Mouse (Mus musculus) spleen, adult 2 months (tissue): ENCODE results near the gene Gm17387. TPM values are rescaled to one million over a fixed set of nuclear protein-coding genes. Genes with fewer than 3 reads are reported as not detected.
A peak's percentile ranks its signal among the peaks of the same experiment; 100 is the strongest.

Experiments
- DNase-seq, 2 experiments: peaks; one replicate each; pipeline versions ENCODE4 v3.0.0 to v3.0.0-alpha.2; 2012 to 2021; ENCODE audit warnings: low spot score in 2 of 2, low read depth in 1 of 2
- H3K27ac ChIP-seq: fragments of 200-500 bp; 2 replicates; pipeline ENCODE4 v1.5.1; 2012; ENCODE audit warnings: low read length, inconsistent platforms; ENCODE audit not compliant: insufficient read depth
- H3K27me3 ChIP-seq: fragments of 200-500 bp; 2 replicates; pipeline ENCODE4 v1.6.1; 2012; ENCODE audit warnings: mild to moderate bottlenecking, moderate library complexity, low read length, inconsistent platforms; ENCODE audit not compliant: control insufficient read depth, insufficient read depth
- H3K36me3 ChIP-seq: fragments of 200-500 bp; 2 replicates; pipeline ENCODE4 v1.6.1; 2012; ENCODE audit warnings: mild to moderate bottlenecking, low read length, inconsistent platforms; ENCODE audit not compliant: control insufficient read depth, insufficient read depth
- H3K4me1 ChIP-seq: fragments of 200-500 bp; 2 replicates; pipeline ENCODE4 v1.6.1; 2011; ENCODE audit warnings: inconsistent platforms; ENCODE audit not compliant: control insufficient read depth, insufficient read depth, insufficient read length
- H3K4me3 ChIP-seq: fragments of 200-500 bp; 2 replicates; pipeline ENCODE4 v1.5.1; 2011; ENCODE audit warnings: mild to moderate bottlenecking, inconsistent platforms; ENCODE audit not compliant: insufficient read depth, insufficient read length; ENCODE audit errors: extremely low read depth
- CTCF ChIP-seq: fragments of 200-500 bp; IDR thresholded peaks from 2 replicates; pipeline ENCODE4 v1.5.1; 2011; ENCODE audit warnings: mild to moderate bottlenecking, inconsistent platforms; ENCODE audit not compliant: insufficient read depth, insufficient read length, insufficient replicate concordance; ENCODE audit errors: extremely low read depth
- POLR2A ChIP-seq: fragments of 200-500 bp; IDR thresholded peaks from 2 replicates; pipeline ENCODE4 v1.6.1; 2011; ENCODE audit warnings: low read depth, low read length, inconsistent platforms
- WGBS: fragments of 180-500 bp; shearing (Covaris S2); methylation state at CpG from one replicate; pipeline ENCODE4 v1.1.7; 2018; 5-methylcytosine and 5-hydroxymethylcytosine counted together
- polyA plus RNA-seq: library from polyadenylated mRNA; depleted of rRNA; stranded (reverse); fragments of >200 nt; gene quantifications from 2 replicates; pipeline ENCODE4 v1.2.3, GENCODE M21; 2012

Gm17387 gene
- polyA plus RNA-seq, 1 experiment = not detected

DNA sequence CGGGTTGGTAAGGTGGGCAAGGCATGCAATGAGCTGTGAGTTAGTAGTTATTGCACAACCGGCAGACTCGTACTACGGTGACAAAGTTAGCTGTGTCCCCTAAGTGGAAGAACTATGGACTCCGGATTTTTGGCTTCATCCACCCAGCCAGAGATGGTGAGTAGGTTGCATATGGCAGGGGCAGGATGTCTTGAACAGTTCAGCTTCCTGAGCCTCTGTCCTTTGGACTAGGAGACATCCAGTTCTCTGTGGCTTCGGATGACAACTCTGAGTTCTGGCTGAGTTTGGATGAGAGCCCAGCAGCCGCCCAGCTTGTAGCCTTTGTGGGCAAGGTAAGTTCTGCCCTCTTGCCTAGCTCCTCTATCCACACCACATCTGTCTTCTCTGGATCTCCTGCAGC lies 35.6 kb downstream of the Gm17387 start:
- no peak for DNase-seq
- H3K36me3 ChIP-seq = no peaks in the 10 kb centered on the region
- no peak overlapping the region for H3K4me3 ChIP-seq
- no peak overlapping the region for H3K27ac ChIP-seq
- no peak for TF ChIP-seq CTCF
- no peak for TF ChIP-seq POLR2A
- peaks cover 10% of the 10 kb centered on the region for H3K4me1 ChIP-seq
- H3K27me3 ChIP-seq = peaks cover 15% of the 10 kb centered on the region
- WGBS = 72% methylated on average over 7 of the region's 7 CpGs

DNA sequence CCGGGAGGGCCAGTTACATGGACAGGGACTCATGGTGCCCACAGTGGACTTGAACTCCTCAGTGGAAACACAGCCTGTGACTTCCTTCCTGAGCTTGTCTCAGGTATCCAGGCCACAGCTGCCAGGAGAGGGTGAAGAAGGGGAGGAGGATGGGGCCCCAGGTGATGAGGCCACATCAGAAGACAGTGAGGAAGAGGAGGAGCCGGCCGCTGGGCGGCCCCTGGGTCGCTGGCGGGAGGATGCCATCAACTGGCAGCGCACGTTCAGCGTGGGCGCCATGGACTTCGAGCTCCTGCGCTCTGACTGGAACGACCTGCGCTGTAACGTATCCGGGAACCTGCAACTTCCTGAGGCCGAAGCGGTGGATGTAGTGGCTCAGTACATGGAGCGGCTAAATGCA lies 39.4 kb downstream of the Gm17387 start:
- no peak for TF ChIP-seq CTCF
- no peak for TF ChIP-seq POLR2A
- Histone ChIP-seq H3K4me3 (no peak overlapping the region), H3K4me1 (peaks cover 4% of the 10 kb centered on the region; the same call in 1 of the 2 replicates), H3K27me3 (peaks cover 5% of the 10 kb centered on the region), H3K27ac (no peak overlapping the region), H3K36me3 (no peaks in the 10 kb centered on the region)
- WGBS = 87% methylated on average over 19 of the region's 19 CpGs
- DNase-seq = no peak

DNA sequence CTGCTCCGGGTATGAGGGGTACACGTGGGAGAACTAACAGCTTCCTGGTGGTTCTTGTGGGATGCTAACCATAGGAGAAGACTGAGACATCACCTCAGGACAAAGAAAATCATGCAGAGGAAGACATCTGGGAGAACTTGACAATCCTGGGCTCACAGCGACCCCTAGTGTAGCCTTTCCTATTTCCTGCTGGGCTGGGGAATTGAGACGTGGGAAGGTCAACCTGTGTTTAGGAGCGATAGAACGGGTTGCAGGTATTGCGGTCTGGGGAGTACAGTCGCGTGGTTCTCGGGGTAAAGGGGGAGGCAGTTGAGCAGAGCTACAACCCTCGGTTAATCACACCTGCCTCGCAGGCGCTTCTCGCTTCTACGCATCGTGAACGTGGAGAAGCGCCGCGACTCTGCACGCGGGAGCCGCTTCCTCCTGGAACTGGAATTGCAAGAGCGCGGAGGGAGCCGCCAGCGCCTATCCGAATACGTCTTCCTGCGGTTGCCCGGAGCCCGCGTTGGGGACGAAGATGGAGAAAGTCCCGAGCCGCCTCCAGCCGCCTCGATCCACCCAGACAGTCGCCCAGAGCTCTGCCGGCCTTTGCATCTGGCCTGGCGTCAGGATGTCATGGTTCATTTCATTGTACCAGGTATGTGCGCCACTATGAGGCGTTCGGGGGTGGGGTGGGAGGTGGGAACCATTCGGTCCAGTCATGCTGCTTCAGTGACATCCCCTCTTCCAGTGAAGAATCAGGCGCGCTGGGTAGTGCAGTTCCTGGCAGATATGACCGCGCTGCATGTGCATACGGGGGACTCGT lies 41.3 kb downstream of the Gm17387 start:
- H3K4me1 ChIP-seq = peaks cover 4% of the 10 kb centered on the region; the same call in 1 of the 2 replicates
- TF ChIP-seq CTCF (peak; percentile 46; the same call in 1 of the 2 replicates), POLR2A (no peak)
- H3K4me3 ChIP-seq = peak overlapping the region; percentile 39; the same call in 1 of the 2 replicates
- no peaks in the 10 kb centered on the region for H3K36me3 ChIP-seq
- 5% methylated on average over 51 of the region's 51 CpGs for WGBS
- H3K27ac ChIP-seq = no peak overlapping the region
- peaks cover 5% of the 10 kb centered on the region for H3K27me3 ChIP-seq
- DNase-seq = peak in 1 of 2 experiments; percentile 54

DNA sequence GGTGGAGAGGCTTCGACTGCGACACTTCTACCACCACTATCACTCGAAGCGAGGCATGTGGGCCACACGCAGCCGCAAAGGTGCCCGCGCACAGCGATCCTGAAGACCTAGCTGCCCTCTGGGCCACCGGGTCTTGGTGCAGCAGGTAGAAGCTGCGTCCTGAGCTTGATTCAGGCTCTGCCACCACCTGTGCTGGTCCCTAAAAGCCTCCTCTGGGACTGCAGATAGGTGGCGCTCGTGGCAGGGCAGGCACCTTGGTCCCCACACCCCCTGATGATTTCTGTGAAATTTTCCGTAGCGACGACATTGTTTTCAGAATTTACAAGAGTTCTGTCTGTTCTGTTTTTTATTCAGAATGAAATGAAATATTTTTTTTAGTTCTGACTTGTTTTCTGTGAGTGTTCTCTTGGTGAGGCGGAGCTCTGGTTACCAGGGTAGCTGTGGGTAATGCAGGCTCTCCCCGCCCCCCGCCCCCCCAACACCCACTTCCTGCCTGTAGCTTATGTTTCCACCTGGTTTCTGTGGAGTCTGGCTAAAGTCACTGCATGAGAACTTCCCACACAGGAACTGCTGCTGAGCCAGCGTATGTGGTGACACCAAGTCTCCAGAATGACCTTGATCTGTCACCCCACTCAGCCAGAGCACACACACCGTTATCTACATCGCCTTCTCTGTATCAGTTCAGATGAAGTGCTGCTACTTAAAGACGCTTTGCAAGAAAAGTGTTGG lies 43.2 kb downstream of the Gm17387 start:
- H3K27me3 ChIP-seq = peaks cover 5% of the 10 kb centered on the region
- peak overlapping the region; percentile 54 for H3K27ac ChIP-seq
- peak overlapping the region; percentile 10; the same call in 1 of the 2 replicates for H3K4me3 ChIP-seq
- H3K36me3 ChIP-seq = no peaks in the 10 kb centered on the region
- DNase-seq = peak; percentile 58 to 63
- peaks cover 4% of the 10 kb centered on the region; the same call in 1 of the 2 replicates for H3K4me1 ChIP-seq
- 7% methylated on average over 23 of the region's 23 CpGs for WGBS
- TF ChIP-seq CTCF (peak; percentile 85; the same call in 1 of the 2 replicates), POLR2A (no peak)

DNA sequence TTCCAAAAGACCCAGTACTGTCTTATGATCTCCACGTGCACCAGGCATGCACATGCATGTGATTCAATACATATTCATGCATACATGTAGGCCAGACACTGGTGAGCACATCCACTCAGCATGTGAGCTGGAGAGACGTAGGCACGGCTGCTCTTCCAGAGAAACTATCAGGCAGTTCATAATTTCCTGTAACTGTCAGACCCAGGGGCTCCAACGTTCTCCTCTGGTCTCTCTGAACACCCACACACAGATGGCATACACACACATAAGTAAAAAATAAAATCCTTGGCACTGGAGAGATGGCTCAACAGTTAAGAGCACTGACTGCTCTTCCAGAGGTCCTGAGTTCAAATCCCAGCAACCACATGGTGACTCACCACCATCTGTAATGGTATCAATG lies 44.9 kb downstream of the Gm17387 start:
- WGBS = 64% methylated on average over 4 of the region's 4 CpGs
- peaks cover 5% of the 10 kb centered on the region for H3K27me3 ChIP-seq
- no peak for TF ChIP-seq CTCF
- TF ChIP-seq POLR2A = no peak
- DNase-seq = no peak
- H3K36me3 ChIP-seq = no peaks in the 10 kb centered on the region
- no peak overlapping the region for H3K27ac ChIP-seq
- peaks cover 4% of the 10 kb centered on the region; the same call in 1 of the 2 replicates for H3K4me1 ChIP-seq
- H3K4me3 ChIP-seq = no peak overlapping the region

DNA sequence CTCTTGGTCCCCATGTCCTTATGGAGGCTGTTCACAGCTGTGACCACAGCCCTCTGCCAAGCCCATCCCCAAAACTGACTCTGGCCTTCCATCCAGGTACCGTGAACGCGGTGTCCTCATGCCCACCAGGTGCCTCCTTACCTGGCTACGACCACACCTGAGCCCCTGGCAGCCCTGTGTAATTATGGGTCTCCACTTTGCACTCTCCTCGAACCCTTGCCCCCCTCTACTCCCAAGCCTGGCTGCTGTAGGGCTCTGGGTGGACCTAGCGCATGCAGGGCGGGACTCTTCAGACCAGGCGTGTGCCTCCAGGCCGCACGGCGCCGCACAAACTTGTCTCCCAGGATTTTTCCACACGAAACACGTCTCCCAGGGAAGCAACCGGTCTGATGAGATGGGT lies 48.9 kb downstream of the Gm17387 start, which contains the start of gene Pkp3:
Pkp3 (plus strand) TSS at position 378 of the 400 bp plus-strand sequence.
- Histone ChIP-seq H3K36me3 (no peaks in the 10 kb centered on the region), H3K4me3 (no peak within 1 kb of the TSS), H3K27ac (no peak within 1 kb of the TSS), H3K4me1 (no peaks in the 10 kb centered on the region), H3K27me3 (no peaks in the 10 kb centered on the region)
- no peak for DNase-seq
- 92% methylated on average over 15 of the region's 15 CpGs for WGBS
- TF ChIP-seq CTCF = no peak
- no peak for TF ChIP-seq POLR2A
